In genomic region chr8:106271378-106271777, GRCm38 (mm10) we compare ENCODE assay signal across 12 mouse cellular contexts.
DNase-seq lines count a peak whose midpoint lies in the region; ATAC-seq and TF ChIP-seq lines count a peak whose summit lies in the region.
"Had no signal": no experiment of that assay in that cellular context is flagged by ENCODE, and none has a peak within 500 bp of the region (broad histone marks: within the 10 kb centered on the region; RNA-seq: fewer than 3 reads in every experiment).

No protein-coding gene starts in this region.

- no peak for TF ChIP-seq CTCF in lung, postnatal 0 days (IDR thresholded peaks at IDR 0.05)

- 23% methylated on average over 4 of the region's 4 CpGs for WGBS in heart, embryonic 16.5 days
- WGBS in embryonic facial prominence, embryonic 13.5 days = 30% methylated on average over 4 of the region's 4 CpGs
- WGBS in hindbrain, embryonic 10.5 days = 75% methylated on average over 4 of the region's 4 CpGs
- 28% methylated on average over 4 of the region's 4 CpGs for WGBS in midbrain, embryonic 15.5 days
- 37% methylated on average over 4 of the region's 4 CpGs for whole genome bisulfite sequencing in lung, postnatal 0 days

- no peak overlapping the region for H3K9ac ChIP-seq in heart, embryonic 16.5 days (ENCODE audit: low read length)
- no peak overlapping the region for H3K9ac ChIP-seq in embryonic facial prominence, embryonic 13.5 days
- no peak overlapping the region for H3K9ac ChIP-seq in midbrain, embryonic 15.5 days
- H3K9ac ChIP-seq in lung, postnatal 0 days (replicated peaks; ENCODE audit: low read depth) = no peak overlapping the region
- H3K9ac ChIP-seq: stomach, embryonic 15.5 days had no signal

- H3K9me3 ChIP-seq in heart, embryonic 16.5 days (replicated peaks; ENCODE audit: control insufficient read depth, low read length) = no peaks in the 10 kb centered on the region
- H3K9me3 ChIP-seq in embryonic facial prominence, embryonic 13.5 days = no peaks in the 10 kb centered on the region
- no peaks in the 10 kb centered on the region for H3K9me3 ChIP-seq in hindbrain, embryonic 10.5 days
- no peaks in the 10 kb centered on the region for H3K9me3 ChIP-seq in midbrain, embryonic 15.5 days
- no peaks in the 10 kb centered on the region for H3K9me3 ChIP-seq in lung, postnatal 0 days (ENCODE audit: low read length)
- H3K9me3 ChIP-seq: stomach, embryonic 15.5 days had no signal

- H3K4me1 ChIP-seq in heart, embryonic 16.5 days (ENCODE audit: control insufficient read depth, insufficient read depth, low read length) = peaks cover 35% of the 10 kb centered on the region
- H3K4me1 ChIP-seq in embryonic facial prominence, embryonic 13.5 days = peaks cover 39% of the 10 kb centered on the region
- peaks cover 37% of the 10 kb centered on the region for H3K4me1 ChIP-seq in hindbrain, embryonic 10.5 days (replicated peaks)
- peaks cover 43% of the 10 kb centered on the region for H3K4me1 ChIP-seq in midbrain, embryonic 15.5 days
- no peaks in the 10 kb centered on the region; the same call in 1 of the 2 replicates for H3K4me1 ChIP-seq in lung, postnatal 0 days (ENCODE audit: insufficient read depth, low read depth, low read length)

- H3K27me3 ChIP-seq in heart, embryonic 16.5 days (ENCODE audit: control insufficient read depth, insufficient read depth, low read length) = no peaks in the 10 kb centered on the region
- H3K27me3 ChIP-seq in embryonic facial prominence, embryonic 13.5 days = no peaks in the 10 kb centered on the region
- H3K27me3 ChIP-seq in hindbrain, embryonic 10.5 days (ENCODE audit: insufficient read depth, poor library complexity, severe bottlenecking) = no peaks in the 10 kb centered on the region
- H3K27me3 ChIP-seq in midbrain, embryonic 15.5 days (replicated peaks) = no peaks in the 10 kb centered on the region
- H3K27me3 ChIP-seq in lung, postnatal 0 days (replicated peaks; ENCODE audit: insufficient read depth, low read length) = no peaks in the 10 kb centered on the region
- H3K27me3 ChIP-seq: stomach, embryonic 15.5 days had no signal

- H3K4me3 ChIP-seq in heart, embryonic 16.5 days (ENCODE audit: low read length) = no peak overlapping the region
- H3K4me3 ChIP-seq in embryonic facial prominence, embryonic 13.5 days = no peak overlapping the region
- no peak overlapping the region for H3K4me3 ChIP-seq in hindbrain, embryonic 10.5 days
- no peak overlapping the region for H3K4me3 ChIP-seq in midbrain, embryonic 15.5 days
- H3K4me3 ChIP-seq in lung, postnatal 0 days (ENCODE audit: low read depth, low read length) = no peak overlapping the region
- H3K4me3 ChIP-seq: stomach, embryonic 15.5 days had no signal

- no peak for TF ChIP-seq EP300 in lung, postnatal 0 days (IDR thresholded peaks at IDR 0.05)

- DNase-seq in heart, postnatal 4 days = no peak
- DNase-seq in hindbrain, embryonic 10.5 days (ENCODE audit: low spot score) = no peak
- no peak for DNase-seq in lung, postnatal 0 days (ENCODE audit: low spot score)
- no peak for DNase-seq in thymus, postnatal 0 days (ENCODE audit: low spot score)
- no peak for DNase-seq in right cerebral cortex, adult 2 months (ENCODE audit: low spot score in 2 of 2)
- DNase-seq: cerebellum, adult 18-20 months; kidney, adult 8-10 months had no signal

- H3K36me3 ChIP-seq in heart, embryonic 16.5 days (ENCODE audit: control insufficient read depth, insufficient read depth) = no peaks in the 10 kb centered on the region
- no peaks in the 10 kb centered on the region for H3K36me3 ChIP-seq in embryonic facial prominence, embryonic 13.5 days
- no peaks in the 10 kb centered on the region for H3K36me3 ChIP-seq in hindbrain, embryonic 10.5 days
- H3K36me3 ChIP-seq in midbrain, embryonic 15.5 days (replicated peaks) = no peaks in the 10 kb centered on the region
- no peaks in the 10 kb centered on the region for H3K36me3 ChIP-seq in lung, postnatal 0 days (ENCODE audit: insufficient read depth, low read length)
- H3K36me3 ChIP-seq: stomach, embryonic 15.5 days had no signal

- peak overlapping the region; percentile 66 for H3K27ac ChIP-seq in heart, embryonic 16.5 days (ENCODE audit: low read length)
- peak overlapping the region; percentile 60 for H3K27ac ChIP-seq in embryonic facial prominence, embryonic 13.5 days
- peak overlapping the region; percentile 71 for H3K27ac ChIP-seq in hindbrain, embryonic 10.5 days
- H3K27ac ChIP-seq in midbrain, embryonic 15.5 days = peak overlapping the region; percentile 68
- H3K27ac ChIP-seq in lung, postnatal 0 days (ENCODE audit: low read length) = no peak overlapping the region
- H3K27ac ChIP-seq: stomach, embryonic 15.5 days had no signal

- peak overlapping the region; percentile 20; the same call in 1 of the 2 replicates for H3K4me2 ChIP-seq in heart, embryonic 16.5 days (ENCODE audit: low read depth, low read length)
- peak overlapping the region; percentile 14; the same call in 1 of the 2 replicates for H3K4me2 ChIP-seq in embryonic facial prominence, embryonic 13.5 days
- H3K4me2 ChIP-seq in midbrain, embryonic 15.5 days = 0 out of 2 replicates have a peak overlapping the region, but pooled peaks have one; percentile 4
- no peak overlapping the region for H3K4me2 ChIP-seq in lung, postnatal 0 days (replicated peaks; ENCODE audit: low read depth, low read length)
- H3K4me2 ChIP-seq: liver, embryonic 11.5 days; stomach, embryonic 15.5 days had no signal

- no peak; the same call in 1 of the 2 replicates for ATAC-seq in heart, embryonic 16.5 days (replicated peaks; ENCODE audit: extremely low read depth, insufficient read depth, low FRiP score)
- ATAC-seq in embryonic facial prominence, embryonic 13.5 days (ENCODE audit: insufficient number of reproducible peaks, insufficient read depth, low FRiP score, low TSS enrichment, low read depth) = no peak
- no peak for ATAC-seq in midbrain, embryonic 15.5 days (replicated peaks)
- no peak for ATAC-seq in lung, postnatal 0 days
